ENCODE assay signal across 25 mouse cellular contexts in the genomic region with DNA sequence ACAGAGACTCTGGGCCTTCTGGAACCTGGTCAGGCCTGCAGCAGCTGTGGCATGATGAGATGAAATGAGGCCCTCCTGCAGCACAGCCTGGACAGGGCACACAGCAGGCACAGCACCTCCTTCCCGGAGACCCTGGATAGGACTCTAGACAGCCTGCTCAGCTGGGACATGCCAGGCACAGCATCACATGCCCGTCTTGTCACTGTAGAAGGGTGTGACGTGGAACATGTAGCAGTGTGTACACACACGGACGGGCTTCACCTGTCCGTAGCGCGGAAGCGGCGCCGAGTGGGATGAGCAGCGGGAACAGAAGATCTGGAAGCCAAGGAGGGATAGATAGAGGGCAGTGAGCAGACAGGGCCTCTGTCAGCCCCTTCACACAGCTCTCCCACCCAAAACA. TPM values are rescaled to one million over a fixed set of nuclear protein-coding genes. Genes with fewer than 3 reads are reported as not detected.
DNase-seq lines count a peak whose midpoint lies in the region; ATAC-seq lines count a peak whose summit lies in the region.
"Had no signal": no experiment of that assay in that cellular context is flagged by ENCODE, and none has a peak within 500 bp of the region (broad histone marks: within the 10 kb centered on the region; RNA-seq: fewer than 3 reads in every experiment).

No protein-coding gene starts in this region.

- peaks cover 4% of the 10 kb centered on the region for H3K27me3 ChIP-seq in megakaryocyte, embryonic 14.5 days (replicated peaks)
- H3K27me3 ChIP-seq in forebrain, embryonic 11.5 days (ENCODE audit: control insufficient read depth, insufficient read depth, low read length): no peaks in the 10 kb centered on the region
- H3K27me3 ChIP-seq: hindbrain, embryonic 13.5 days; liver, embryonic 15.5 days; midbrain, embryonic 12.5 days; neural tube, embryonic 13.5 days had no signal

- H3K4me3 ChIP-seq in megakaryocyte, embryonic 14.5 days (replicated peaks): peak overlapping the region; percentile 66
- H3K4me3 ChIP-seq in forebrain, embryonic 11.5 days (ENCODE audit: low read depth, low read length): no peak overlapping the region
- H3K4me3 ChIP-seq: heart, adult 2 months; hindbrain, embryonic 13.5 days; liver, embryonic 15.5 days; midbrain, embryonic 12.5 days; neural tube, embryonic 13.5 days had no signal

- intact Hi-C loops in heart, postnatal 36 days (cut with DNase I): no loop called here

- peaks cover 6% of the 10 kb centered on the region for H3K9me3 ChIP-seq in megakaryocyte, embryonic 14.5 days
- no peaks in the 10 kb centered on the region for H3K9me3 ChIP-seq in forebrain, embryonic 11.5 days (ENCODE audit: control insufficient read depth, low read length)
- H3K9me3 ChIP-seq: hindbrain, embryonic 13.5 days; liver, embryonic 15.5 days; midbrain, embryonic 12.5 days; neural tube, embryonic 13.5 days had no signal

- no peak overlapping the region for H3K27ac ChIP-seq in forebrain, embryonic 11.5 days (ENCODE audit: low read depth, low read length)
- H3K27ac ChIP-seq: heart, adult 2 months; hindbrain, embryonic 13.5 days; kidney, postnatal 0 days; liver, embryonic 15.5 days; midbrain, embryonic 12.5 days; neural tube, embryonic 13.5 days; stomach, postnatal 0 days had no signal

- 91% methylated on average over 12 of the region's 12 CpGs for WGBS in forebrain, embryonic 11.5 days

- no peaks in the 10 kb centered on the region for H3K36me3 ChIP-seq in megakaryocyte, embryonic 14.5 days (replicated peaks; ENCODE audit: low read length)
- no peaks in the 10 kb centered on the region for H3K36me3 ChIP-seq in forebrain, embryonic 11.5 days (ENCODE audit: control insufficient read depth, insufficient read depth, low read length)
- H3K36me3 ChIP-seq: liver, embryonic 15.5 days; midbrain, embryonic 12.5 days; neural tube, embryonic 13.5 days had no signal

- H3K9ac ChIP-seq in forebrain, embryonic 11.5 days (ENCODE audit: low read length): no peak overlapping the region
- H3K9ac ChIP-seq: hindbrain, embryonic 13.5 days; liver, embryonic 15.5 days; lung, embryonic 14.5 days; midbrain, embryonic 12.5 days; neural tube, embryonic 13.5 days had no signal

- peak; percentile 88 for DNase-seq in heart, adult 11 months
- DNase-seq in heart, postnatal 36 days: no peak
- DNase-seq in thymus, postnatal 36 days: peak; percentile 33 to 47
- DNase-seq in thymus, postnatal 0 days (ENCODE audit: low spot score): no peak
- DNase-seq in forebrain, embryonic 11.5 days (ENCODE audit: low spot score): no peak
- DNase-seq: adrenal gland, adult 2 months; adrenal gland, postnatal 36 days; cerebellum, adult 2 months; gastrocnemius, postnatal 36 days; heart, adult 2 months; kidney, adult 8-10 months; kidney, postnatal 4 days; lung, embryonic 14.5 days; lung, postnatal 14 days had no signal

- H3K4me2 ChIP-seq in forebrain, embryonic 11.5 days (ENCODE audit: low read depth, low read length, severe bottlenecking): no peak overlapping the region
- H3K4me2 ChIP-seq: hindbrain, embryonic 13.5 days; liver, embryonic 15.5 days; lung, embryonic 14.5 days; midbrain, embryonic 12.5 days; neural tube, embryonic 13.5 days had no signal

- ATAC-seq in megakaryocyte, adult 5-6 weeks (ENCODE audit: poor library complexity, severe bottlenecking): no peak
- ATAC-seq in forebrain, embryonic 11.5 days (replicated peaks; ENCODE audit: low FRiP score): no peak
- ATAC-seq: forebrain, embryonic 14.5 days; intestine, embryonic 16.5 days had no signal

- H3K4me1 ChIP-seq in megakaryocyte, embryonic 14.5 days: peaks cover 63% of the 10 kb centered on the region
- no peaks in the 10 kb centered on the region for H3K4me1 ChIP-seq in forebrain, embryonic 11.5 days (replicated peaks; ENCODE audit: control insufficient read depth, insufficient read depth, low read length)
- H3K4me1 ChIP-seq: hindbrain, embryonic 13.5 days; liver, embryonic 15.5 days; midbrain, embryonic 12.5 days; neural tube, embryonic 13.5 days had no signal

RNA-seq across cellular contexts. Expression of a gene that starts 8.3 kb away (rescaled TPM):
- total RNA-seq in heart, postnatal 36 days (2021): 10 to 100 TPM; 73.8 to 84.6 TPM
- polyA plus RNA-seq in megakaryocyte, embryonic 14.5 days (2012; ENCODE audit: insufficient read depth, low replicate concordance): 12.3 and 31.0 TPM in 2 replicates
- total RNA-seq in megakaryocyte, adult 5-6 weeks (2015): 16.2 and 17.6 TPM in 2 replicates
- 19.8 and 21.6 TPM in 2 replicates for total RNA-seq in megakaryocyte, adult 5-6 weeks (2017)
- 45.3 and 50.3 TPM in 2 replicates for polyA plus RNA-seq in thymus, postnatal 0 days (2015; fragmentation: Nextera tagmentation; extraction: Ambion mirVana)
- 17.6 and 20.1 TPM in 2 replicates for polyA plus RNA-seq in forebrain, embryonic 11.5 days (2014; fragmentation: Nextera tagmentation; extraction: Ambion mirVana)

RNA-seq across cellular contexts. Expression of a gene that starts 26.5 kb away (rescaled TPM):
- 1 to 10 TPM; 3.4 to 4.1 TPM for total RNA-seq in heart, postnatal 36 days (2021)
- 1.6 TPM in 1 of 2 replicates, not detected in the other for polyA plus RNA-seq in megakaryocyte, embryonic 14.5 days (2012; ENCODE audit: insufficient read depth, low replicate concordance)
- 33.6 and 41.4 TPM in 2 replicates for total RNA-seq in megakaryocyte, adult 5-6 weeks (2015)
- total RNA-seq in megakaryocyte, adult 5-6 weeks (2017): 44.8 and 53.7 TPM in 2 replicates
- polyA plus RNA-seq in thymus, postnatal 0 days (2015; fragmentation: Nextera tagmentation; extraction: Ambion mirVana): 67.1 and 68.3 TPM in 2 replicates
- 42.4 and 50.8 TPM in 2 replicates for polyA plus RNA-seq in forebrain, embryonic 11.5 days (2014; fragmentation: Nextera tagmentation; extraction: Ambion mirVana)

RNA-seq across cellular contexts. Expression of a gene that starts 26.5 kb away (rescaled TPM):
- total RNA-seq in heart, postnatal 36 days (2021): 1 to 10 TPM; 2.6 to 3.5 TPM
- polyA plus RNA-seq in megakaryocyte, embryonic 14.5 days (2012; ENCODE audit: insufficient read depth, low replicate concordance): 0.21 TPM in 1 of 2 replicates, not detected in the other
- total RNA-seq in megakaryocyte, adult 5-6 weeks (2015): 1.7 and 3.9 TPM in 2 replicates
- total RNA-seq in megakaryocyte, adult 5-6 weeks (2017): 1.2 and 2.7 TPM in 2 replicates
- polyA plus RNA-seq in thymus, postnatal 0 days (2015; fragmentation: Nextera tagmentation; extraction: Ambion mirVana): 0.58 and 0.96 TPM in 2 replicates
- polyA plus RNA-seq in forebrain, embryonic 11.5 days (2014; fragmentation: Nextera tagmentation; extraction: Ambion mirVana): 1.1 and 1.7 TPM in 2 replicates
- total RNA-seq: liver, adult 2 months had no signal
- polyA plus RNA-seq: liver, adult 2 months had no signal

Comparison
In these comparisons a context has a peak if more than half of its experiments do, and no peak if none do; other contexts are left out.
1. DNase-seq: peak in heart, adult 11 months (single experiment) and thymus, postnatal 36 days (2 of 2); none in heart, postnatal 36 days (0 of 2), thymus, postnatal 0 days (single experiment) and forebrain, embryonic 11.5 days (single experiment).
2. RNA of a gene that starts 26.5 kb away (polyA plus RNA-seq): 67.1 to 68.3 TPM in thymus, postnatal 0 days and 42.4 to 50.8 TPM in forebrain, embryonic 11.5 days; 1.6 TPM in megakaryocyte, embryonic 14.5 days; every median in the first group is over 10 times any median in the second.